In genomic region chr5:148325317-148325885, GRCm38 (mm10) we compare ENCODE assay signal across 8 mouse cellular contexts.
DNase-seq lines count a peak whose midpoint lies in the region; ATAC-seq and TF ChIP-seq lines count a peak whose summit lies in the region.

No protein-coding gene starts in this region.

- peak; percentile 41 for DNase-seq in kidney, adult 2 months
- peak; percentile 34 for DNase-seq in c-Kit-positive CD71-positive TER-119-negative erythroid progenitor cells, embryonic 14.5 days (ENCODE audit: low read depth)
- peak; percentile 30 to 39 for DNase-seq in left cerebral cortex, postnatal 10 days (ENCODE audit: extremely low spot score in 1 of 2, low spot score in 2 of 2)
- DNase-seq in midbrain, postnatal 0 days (ENCODE audit: low spot score), result peak; percentile 68
- peak; percentile 66 for DNase-seq in thymus, postnatal 4 days

- no peaks in the 10 kb centered on the region for H3K27me3 ChIP-seq in kidney, adult 2 months (replicated peaks; ENCODE audit: control insufficient read depth, insufficient read depth, low read length)
- H3K27me3 ChIP-seq in kidney, embryonic 16.5 days (ENCODE audit: insufficient read depth, low read length), result no peaks in the 10 kb centered on the region
- no peaks in the 10 kb centered on the region for H3K27me3 ChIP-seq in ES-Bruce4 (ENCODE audit: control insufficient read depth, insufficient read depth, low read length, poor library complexity, severe bottlenecking)
- no peaks in the 10 kb centered on the region for H3K27me3 ChIP-seq in forebrain, embryonic 12.5 days
- no peaks in the 10 kb centered on the region for H3K27me3 ChIP-seq in midbrain, postnatal 0 days (ENCODE audit: insufficient read depth, low read length)

- peak; percentile 87 for TF ChIP-seq CTCF in kidney, adult 2 months (conservative IDR thresholded peaks at IDR 0.05; ENCODE audit: insufficient read depth, insufficient read length, low read depth, low read length)
- peak; percentile 43 for TF ChIP-seq CTCF in ES-Bruce4 (IDR thresholded peaks at IDR 0.05; ENCODE audit: low read depth, low read length)
- TF ChIP-seq CTCF in midbrain, postnatal 0 days (IDR thresholded peaks at IDR 0.05), result peak; percentile 95

- ATAC-seq in kidney, embryonic 16.5 days (ENCODE audit: low FRiP score, low TSS enrichment), result no peak; the same call in 1 of the 2 replicates
- peak; percentile 36; the same call in 1 of the 2 replicates for ATAC-seq in forebrain, embryonic 12.5 days (ENCODE audit: low FRiP score)
- no peak for ATAC-seq in midbrain, postnatal 0 days (ENCODE audit: low FRiP score)

- H3K4me2 ChIP-seq in kidney, embryonic 16.5 days (replicated peaks; ENCODE audit: low read depth, low read length), result no peak overlapping the region
- H3K4me2 ChIP-seq in forebrain, embryonic 12.5 days, result no peak overlapping the region
- no peak overlapping the region for H3K4me2 ChIP-seq in midbrain, postnatal 0 days (ENCODE audit: low read depth, low read length, poor library complexity, severe bottlenecking)

- no peak overlapping the region for H3K9ac ChIP-seq in kidney, embryonic 16.5 days (replicated peaks; ENCODE audit: low read length)
- H3K9ac ChIP-seq in ES-Bruce4 (ENCODE audit: low read depth, poor library complexity, severe bottlenecking), result no peak overlapping the region
- no peak overlapping the region for H3K9ac ChIP-seq in forebrain, embryonic 12.5 days
- H3K9ac ChIP-seq in midbrain, postnatal 0 days (replicated peaks; ENCODE audit: low read length, poor library complexity, severe bottlenecking), result no peak overlapping the region

- H3K27ac ChIP-seq in kidney, adult 2 months (ENCODE audit: insufficient read depth, low read depth, low read length), result no peak overlapping the region
- H3K27ac ChIP-seq in kidney, embryonic 16.5 days (ENCODE audit: low read length), result no peak overlapping the region
- H3K27ac ChIP-seq in ES-Bruce4 (ENCODE audit: insufficient read depth, low read length), result no peak overlapping the region
- no peak overlapping the region for H3K27ac ChIP-seq in forebrain, embryonic 12.5 days
- no peak overlapping the region for H3K27ac ChIP-seq in midbrain, postnatal 0 days (ENCODE audit: low read depth, low read length)

- H3K4me3 ChIP-seq in kidney, adult 2 months (ENCODE audit: insufficient read depth, low read depth, low read length), result no peak overlapping the region
- H3K4me3 ChIP-seq in kidney, embryonic 16.5 days (ENCODE audit: low read length), result no peak overlapping the region
- no peak overlapping the region for H3K4me3 ChIP-seq in ES-Bruce4 (ENCODE audit: low read depth, low read length)
- no peak overlapping the region for H3K4me3 ChIP-seq in forebrain, embryonic 12.5 days (replicated peaks)
- no peak overlapping the region for H3K4me3 ChIP-seq in midbrain, postnatal 0 days (ENCODE audit: low read depth, low read length)

- WGBS in kidney, adult 2 months, result 38% methylated on average over 4 of the region's 4 CpGs
- 42% methylated on average over 4 of the region's 4 CpGs for WGBS in kidney, embryonic 16.5 days
- WGBS in forebrain, embryonic 12.5 days, result 46% methylated on average over 4 of the region's 4 CpGs
- WGBS in midbrain, postnatal 0 days, result 43% methylated on average over 4 of the region's 4 CpGs

- no peaks in the 10 kb centered on the region for H3K9me3 ChIP-seq in kidney, embryonic 16.5 days (ENCODE audit: low read length)
- no peaks in the 10 kb centered on the region for H3K9me3 ChIP-seq in ES-Bruce4 (replicated peaks; ENCODE audit: control insufficient read depth, insufficient read depth, low read length, poor library complexity, severe bottlenecking)
- H3K9me3 ChIP-seq in forebrain, embryonic 12.5 days, result no peaks in the 10 kb centered on the region
- H3K9me3 ChIP-seq in midbrain, postnatal 0 days (ENCODE audit: low read length), result no peaks in the 10 kb centered on the region

- no peak for TF ChIP-seq EP300 in ES-Bruce4 (IDR thresholded peaks at IDR 0.05; ENCODE audit: insufficient read depth, low read depth, low read length)

- no peaks in the 10 kb centered on the region for H3K36me3 ChIP-seq in kidney, adult 2 months (ENCODE audit: control insufficient read depth, insufficient read depth, low read length)
- no peaks in the 10 kb centered on the region for H3K36me3 ChIP-seq in kidney, embryonic 16.5 days (ENCODE audit: insufficient read depth, low read length)
- H3K36me3 ChIP-seq in ES-Bruce4 (ENCODE audit: control insufficient read depth, insufficient read depth, low read length, poor library complexity, severe bottlenecking), result no peaks in the 10 kb centered on the region
- no peaks in the 10 kb centered on the region for H3K36me3 ChIP-seq in forebrain, embryonic 12.5 days (replicated peaks)
- H3K36me3 ChIP-seq in midbrain, postnatal 0 days (ENCODE audit: insufficient read depth, low read length), result no peaks in the 10 kb centered on the region

- TF ChIP-seq POLR2A in kidney, adult 2 months (IDR thresholded peaks at IDR 0.05; ENCODE audit: low read depth, low read length), result no peak
- TF ChIP-seq POLR2A in ES-Bruce4 (IDR thresholded peaks at IDR 0.05; ENCODE audit: insufficient read depth, low read length), result no peak

- no peaks in the 10 kb centered on the region for H3K4me1 ChIP-seq in kidney, adult 2 months (ENCODE audit: control insufficient read depth, insufficient read depth, low read length)
- no peaks in the 10 kb centered on the region for H3K4me1 ChIP-seq in kidney, embryonic 16.5 days (ENCODE audit: insufficient read depth, low read length)
- no peaks in the 10 kb centered on the region for H3K4me1 ChIP-seq in ES-Bruce4 (ENCODE audit: control insufficient read depth, insufficient read depth, low read length)
- H3K4me1 ChIP-seq in forebrain, embryonic 12.5 days, result no peaks in the 10 kb centered on the region
- no peaks in the 10 kb centered on the region for H3K4me1 ChIP-seq in midbrain, postnatal 0 days (ENCODE audit: insufficient read depth, low read length)

- intact Hi-C loops in left cerebral cortex, postnatal 10 days (cut with DNase I), result no loop called here

Comparison
In these comparisons a context has a peak if more than half of its experiments do, and no peak if none do; other contexts are left out.
1. CTCF ChIP-seq: peak in every context shown above with its lines; median percentile 95 in midbrain, postnatal 0 days; 87 in kidney, adult 2 months; 43 in ES-Bruce4.